Comparison of ENCODE assay signal across 36 mouse cellular contexts in genomic region chr5:45491776-45492175, GRCm38 (mm10). TPM values are rescaled to one million over a fixed set of nuclear protein-coding genes. Genes with fewer than 3 reads are reported as not detected.
A peak's percentile ranks its signal among the peaks of the same experiment; 100 is the strongest.
DNase-seq lines count a peak whose midpoint lies in the region; ATAC-seq and TF ChIP-seq lines count a peak whose summit lies in the region.
"Had no signal": no experiment of that assay in that cellular context is flagged by ENCODE, and none has a peak within 500 bp of the region (broad histone marks: within the 10 kb centered on the region; RNA-seq: fewer than 3 reads in every experiment).

No protein-coding gene starts in this region.

- peaks cover 7% of the 10 kb centered on the region; the same call in 1 of the 2 replicates for H3K4me1 ChIP-seq in intestine, embryonic 15.5 days (replicated peaks)
- peaks cover 13% of the 10 kb centered on the region for H3K4me1 ChIP-seq in intestine, embryonic 16.5 days (ENCODE audit: control insufficient read depth, insufficient read depth, low read length)
- H3K4me1 ChIP-seq in midbrain, embryonic 14.5 days (ENCODE audit: control insufficient read depth, insufficient read depth, low read length), result peaks cover 6% of the 10 kb centered on the region
- peaks cover 16% of the 10 kb centered on the region for H3K4me1 ChIP-seq in midbrain, embryonic 15.5 days
- H3K4me1 ChIP-seq in small intestine, adult 2 months (ENCODE audit: control insufficient read depth, insufficient read depth, insufficient read length, low read length), result peaks cover 15% of the 10 kb centered on the region

- no peak for TF ChIP-seq POLR2A in small intestine, adult 2 months (IDR thresholded peaks at IDR 0.05; ENCODE audit: low read depth, low read length)

- H3K27me3 ChIP-seq in intestine, embryonic 15.5 days (replicated peaks), result no peaks in the 10 kb centered on the region
- no peaks in the 10 kb centered on the region for H3K27me3 ChIP-seq in intestine, embryonic 16.5 days (replicated peaks; ENCODE audit: control insufficient read depth, insufficient read depth, low read length)
- no peaks in the 10 kb centered on the region for H3K27me3 ChIP-seq in midbrain, embryonic 14.5 days (ENCODE audit: control insufficient read depth, insufficient read depth, low read length)
- H3K27me3 ChIP-seq in midbrain, embryonic 15.5 days (replicated peaks), result no peaks in the 10 kb centered on the region
- no peaks in the 10 kb centered on the region for H3K27me3 ChIP-seq in small intestine, adult 2 months (ENCODE audit: control insufficient read depth, insufficient read depth, low read length)
- H3K27me3 ChIP-seq: embryonic facial prominence, embryonic 13.5 days; forebrain, embryonic 15.5 days had no signal

- WGBS in intestine, embryonic 15.5 days, result 58% methylated on average over 4 of the region's 4 CpGs
- 45% methylated on average over 4 of the region's 4 CpGs for WGBS in intestine, embryonic 16.5 days
- WGBS in midbrain, embryonic 14.5 days, result 54% methylated on average over 4 of the region's 4 CpGs
- 46% methylated on average over 4 of the region's 4 CpGs for WGBS in midbrain, embryonic 15.5 days
- 21% methylated on average over 4 of the region's 4 CpGs for WGBS in small intestine, adult 2 months

- ATAC-seq in intestine, embryonic 15.5 days, result no peak
- no peak for ATAC-seq in intestine, embryonic 16.5 days
- no peak for ATAC-seq in midbrain, embryonic 14.5 days (ENCODE audit: low FRiP score, low TSS enrichment)
- ATAC-seq in midbrain, embryonic 15.5 days (replicated peaks), result no peak
- no peak for ATAC-seq in megakaryocyte-erythroid progenitor cell, adult 5-6 weeks (replicated peaks; ENCODE audit: low FRiP score, low TSS enrichment, poor library complexity, severe bottlenecking)
- ATAC-seq: hindbrain, postnatal 0 days; Patski had no signal

- H3K9ac ChIP-seq in intestine, embryonic 15.5 days, result no peak overlapping the region
- H3K9ac ChIP-seq in intestine, embryonic 16.5 days (ENCODE audit: low read depth, low read length), result no peak overlapping the region
- H3K9ac ChIP-seq in midbrain, embryonic 14.5 days (replicated peaks; ENCODE audit: low read length), result no peak overlapping the region
- no peak overlapping the region for H3K9ac ChIP-seq in midbrain, embryonic 15.5 days
- H3K9ac ChIP-seq: embryonic facial prominence, embryonic 13.5 days; forebrain, embryonic 12.5 days; forebrain, embryonic 15.5 days; heart, embryonic 12.5 days; heart, embryonic 15.5 days; hindbrain, embryonic 14.5 days had no signal

- no peaks in the 10 kb centered on the region for H3K9me3 ChIP-seq in intestine, embryonic 15.5 days
- no peaks in the 10 kb centered on the region for H3K9me3 ChIP-seq in intestine, embryonic 16.5 days (ENCODE audit: control insufficient read depth, low read length)
- no peaks in the 10 kb centered on the region for H3K9me3 ChIP-seq in midbrain, embryonic 14.5 days (ENCODE audit: control insufficient read depth, low read length)
- no peaks in the 10 kb centered on the region for H3K9me3 ChIP-seq in midbrain, embryonic 15.5 days
- H3K9me3 ChIP-seq: embryonic facial prominence, embryonic 10.5 days; embryonic facial prominence, embryonic 13.5 days; forebrain, embryonic 12.5 days; forebrain, embryonic 15.5 days; G1E; heart, embryonic 12.5 days; heart, embryonic 15.5 days had no signal

- H3K36me3 ChIP-seq in intestine, embryonic 15.5 days, result no peaks in the 10 kb centered on the region; the same call in 1 of the 2 replicates
- no peaks in the 10 kb centered on the region for H3K36me3 ChIP-seq in intestine, embryonic 16.5 days (ENCODE audit: control insufficient read depth, insufficient read depth, low read length)
- H3K36me3 ChIP-seq in midbrain, embryonic 14.5 days (ENCODE audit: control insufficient read depth, insufficient read depth, low read length), result no peaks in the 10 kb centered on the region
- no peaks in the 10 kb centered on the region for H3K36me3 ChIP-seq in midbrain, embryonic 15.5 days (replicated peaks)
- H3K36me3 ChIP-seq in small intestine, adult 2 months (ENCODE audit: control insufficient read depth, insufficient read depth, low read length), result peaks cover 15% of the 10 kb centered on the region
- H3K36me3 ChIP-seq: forebrain, embryonic 15.5 days had no signal

- no peak overlapping the region for H3K4me2 ChIP-seq in intestine, embryonic 15.5 days (replicated peaks)
- no peak overlapping the region for H3K4me2 ChIP-seq in intestine, embryonic 16.5 days (ENCODE audit: low read depth, low read length)
- H3K4me2 ChIP-seq in midbrain, embryonic 14.5 days (ENCODE audit: low read length), result no peak overlapping the region
- no peak overlapping the region for H3K4me2 ChIP-seq in midbrain, embryonic 15.5 days
- H3K4me2 ChIP-seq: embryonic facial prominence, embryonic 13.5 days; forebrain, embryonic 12.5 days; heart, embryonic 12.5 days; heart, embryonic 15.5 days; hindbrain, embryonic 14.5 days had no signal

- peak overlapping the region; percentile 36; the same call in 1 of the 2 replicates for H3K27ac ChIP-seq in intestine, embryonic 15.5 days
- H3K27ac ChIP-seq in intestine, embryonic 16.5 days (ENCODE audit: low read length), result no peak overlapping the region
- no peak overlapping the region for H3K27ac ChIP-seq in midbrain, embryonic 14.5 days (replicated peaks; ENCODE audit: low read depth, low read length)
- H3K27ac ChIP-seq in midbrain, embryonic 15.5 days, result no peak overlapping the region
- peak overlapping the region; percentile 97 for H3K27ac ChIP-seq in small intestine, adult 2 months (ENCODE audit: insufficient read depth, low read depth, low read length)
- H3K27ac ChIP-seq: embryonic facial prominence, embryonic 10.5 days; embryonic facial prominence, embryonic 13.5 days; forebrain, embryonic 12.5 days; forebrain, embryonic 15.5 days; heart, embryonic 15.5 days; hindbrain, embryonic 14.5 days; hindbrain, postnatal 0 days had no signal

- no peak for TF ChIP-seq CTCF in small intestine, adult 2 months (IDR thresholded peaks at IDR 0.05; ENCODE audit: extremely low read depth, insufficient read length, insufficient replicate concordance, low read depth, low read length)

- peak; percentile 29 for DNase-seq in midbrain, embryonic 14.5 days
- no peak for DNase-seq in gastrocnemius, postnatal 25 days
- DNase-seq: adrenal gland, postnatal 10 days; adrenal gland, postnatal 36 days; B cell, adult 2 months; cerebellum, adult 11 months; cerebellum, adult 2 months; cerebellum, postnatal 10 days; cerebellum, postnatal 36 days; embryo, embryonic 11 days; gastrocnemius, postnatal 10 days; heart, adult 11 months; heart, postnatal 10 days; heart, postnatal 4 days had no signal

- H3K4me3 ChIP-seq in intestine, embryonic 15.5 days (replicated peaks), result no peak overlapping the region
- H3K4me3 ChIP-seq in intestine, embryonic 16.5 days (ENCODE audit: low read length), result no peak overlapping the region
- H3K4me3 ChIP-seq in midbrain, embryonic 14.5 days (replicated peaks; ENCODE audit: low read depth, low read length), result no peak overlapping the region
- H3K4me3 ChIP-seq in midbrain, embryonic 15.5 days, result no peak overlapping the region
- H3K4me3 ChIP-seq in small intestine, adult 2 months (ENCODE audit: low read depth, low read length), result no peak overlapping the region
- H3K4me3 ChIP-seq: embryonic facial prominence, embryonic 10.5 days; embryonic facial prominence, embryonic 13.5 days; erythroblast, embryonic 14.5 days; forebrain, embryonic 12.5 days; heart, embryonic 12.5 days; heart, embryonic 15.5 days had no signal

RNA-seq across cellular contexts. Expression of gene Lap3, which starts 1.4 kb away (rescaled TPM):
- polyA plus RNA-seq in intestine, embryonic 15.5 days (2015; fragmentation: Nextera tagmentation; extraction: Ambion mirVana), result 118 and 119 TPM in 2 replicates
- polyA plus RNA-seq in intestine, embryonic 16.5 days (2015; fragmentation: Nextera tagmentation; extraction: Ambion mirVana), result 153 and 162 TPM in 2 replicates
- polyA plus RNA-seq in midbrain, embryonic 14.5 days (2014; fragmentation: Nextera tagmentation; extraction: Ambion mirVana), result 25.8 and 36.3 TPM in 2 replicates
- 28.7 and 29.9 TPM in 2 replicates for polyA plus RNA-seq in midbrain, embryonic 15.5 days (2015; fragmentation: Nextera tagmentation; extraction: Ambion mirVana)
- 16.9 and 134 TPM in 2 replicates for polyA plus RNA-seq in small intestine, adult 2 months (2012; rRNA removed)
- 59.9 and 74.0 TPM in 2 replicates for total RNA-seq in megakaryocyte-erythroid progenitor cell, adult 5-6 weeks (2014; fragmentation: Nextera tagmentation)
- 98.6 and 103 TPM in 2 replicates for total RNA-seq in megakaryocyte-erythroid progenitor cell, adult 5-6 weeks (2017)
- 10 to 100 TPM; 55.6 to 57.2 TPM for total RNA-seq in gastrocnemius, postnatal 25 days (2021)

RNA-seq across cellular contexts. Expression of gene Med28, which starts 28.3 kb away (rescaled TPM):
- polyA plus RNA-seq in intestine, embryonic 15.5 days (2015; fragmentation: Nextera tagmentation; extraction: Ambion mirVana), result 228 and 249 TPM in 2 replicates
- polyA plus RNA-seq in intestine, embryonic 16.5 days (2015; fragmentation: Nextera tagmentation; extraction: Ambion mirVana), result 220 and 233 TPM in 2 replicates
- polyA plus RNA-seq in midbrain, embryonic 14.5 days (2014; fragmentation: Nextera tagmentation; extraction: Ambion mirVana), result 288 and 301 TPM in 2 replicates
- polyA plus RNA-seq in midbrain, embryonic 15.5 days (2015; fragmentation: Nextera tagmentation; extraction: Ambion mirVana), result 251 and 261 TPM in 2 replicates
- 39.5 and 81.3 TPM in 2 replicates for polyA plus RNA-seq in small intestine, adult 2 months (2012; rRNA removed)
- 72.6 and 96.1 TPM in 2 replicates for total RNA-seq in megakaryocyte-erythroid progenitor cell, adult 5-6 weeks (2014; fragmentation: Nextera tagmentation)
- total RNA-seq in megakaryocyte-erythroid progenitor cell, adult 5-6 weeks (2017), result 24.0 and 37.2 TPM in 2 replicates
- 10 to 100 TPM; 46.0 to 48.6 TPM for total RNA-seq in gastrocnemius, postnatal 25 days (2021)

RNA-seq across cellular contexts. Expression of gene Clrn2, which starts 38.2 kb away (rescaled TPM):
- polyA plus RNA-seq in intestine, embryonic 15.5 days (2015; fragmentation: Nextera tagmentation; extraction: Ambion mirVana), result not detected in 2 replicates
- polyA plus RNA-seq in intestine, embryonic 16.5 days (2015; fragmentation: Nextera tagmentation; extraction: Ambion mirVana), result not detected in 2 replicates
- polyA plus RNA-seq in midbrain, embryonic 14.5 days (2014; fragmentation: Nextera tagmentation; extraction: Ambion mirVana), result not detected in 2 replicates
- 0.18 and 0.50 TPM in 2 replicates for polyA plus RNA-seq in midbrain, embryonic 15.5 days (2015; fragmentation: Nextera tagmentation; extraction: Ambion mirVana)
- polyA plus RNA-seq in small intestine, adult 2 months (2012; rRNA removed), result not detected in 2 replicates
- not detected in 2 replicates for total RNA-seq in megakaryocyte-erythroid progenitor cell, adult 5-6 weeks (2014; fragmentation: Nextera tagmentation)
- not detected in 2 replicates for total RNA-seq in megakaryocyte-erythroid progenitor cell, adult 5-6 weeks (2017)
- not detected for total RNA-seq in gastrocnemius, postnatal 25 days (2021)
- total RNA-seq: adrenal gland, adult 18-20 months; adrenal gland, postnatal 10 days; adrenal gland, postnatal 36 days; CH12.LX; gastrocnemius, adult 18-20 months; gastrocnemius, postnatal 10 days; gastrocnemius, postnatal 4 days; heart, adult 8-10 months; heart, postnatal 10 days; heart, postnatal 4 days; hindbrain, postnatal 0 days had no signal
- polyA plus RNA-seq: cerebellum, adult 2 months; embryonic facial prominence, embryonic 10.5 days; embryonic facial prominence, embryonic 13.5 days; erythroblast, embryonic 14.5 days; forebrain, embryonic 12.5 days; G1E; heart, embryonic 12.5 days; heart, embryonic 15.5 days; hindbrain, embryonic 11.5 days; Patski had no signal

RNA-seq across cellular contexts. Expression of gene Qdpr, which starts 41.7 kb away (rescaled TPM):
- 259 and 272 TPM in 2 replicates for polyA plus RNA-seq in intestine, embryonic 15.5 days (2015; fragmentation: Nextera tagmentation; extraction: Ambion mirVana)
- 359 and 405 TPM in 2 replicates for polyA plus RNA-seq in intestine, embryonic 16.5 days (2015; fragmentation: Nextera tagmentation; extraction: Ambion mirVana)
- polyA plus RNA-seq in midbrain, embryonic 14.5 days (2014; fragmentation: Nextera tagmentation; extraction: Ambion mirVana), result 86.8 and 102 TPM in 2 replicates
- polyA plus RNA-seq in midbrain, embryonic 15.5 days (2015; fragmentation: Nextera tagmentation; extraction: Ambion mirVana), result 110 and 132 TPM in 2 replicates
- polyA plus RNA-seq in small intestine, adult 2 months (2012; rRNA removed), result 47.2 and 84.8 TPM in 2 replicates
- total RNA-seq in megakaryocyte-erythroid progenitor cell, adult 5-6 weeks (2014; fragmentation: Nextera tagmentation), result 143 and 172 TPM in 2 replicates
- total RNA-seq in megakaryocyte-erythroid progenitor cell, adult 5-6 weeks (2017), result 46.2 and 80.7 TPM in 2 replicates
- 10 to 100 TPM; 53.9 to 63.6 TPM for total RNA-seq in gastrocnemius, postnatal 25 days (2021)

Comparison
In these comparisons a context has a peak if more than half of its experiments do, and no peak if none do; other contexts are left out.
1. H3K27ac ChIP-seq: peak in intestine, embryonic 15.5 days (single experiment) and small intestine, adult 2 months (single experiment); none in intestine, embryonic 16.5 days (single experiment), midbrain, embryonic 14.5 days (single experiment) and midbrain, embryonic 15.5 days (single experiment).